Mouse (Mus musculus) lung, postnatal 0 days (tissue): ENCODE results near the gene Tstd3. TPM values are rescaled to one million over a fixed set of nuclear protein-coding genes. Genes with fewer than 3 reads are reported as not detected.
"Not testable (repeated sequence)": the region's sequence is repeated elsewhere in the genome, so short reads cannot be mapped to it uniquely, and the experiment has no call there.

Experiments used
- ATAC-seq: fragments of 200-750 bp; cut with Nextera tagmentation; 2 replicates; pipeline ENCODE4 v1.8.0; 2017; ENCODE audit warnings: moderate library complexity
- DNase-seq: peaks from one replicate; pipeline ENCODE4 v3.0.0-alpha.2; 2016; ENCODE audit warnings: low spot score
- H3K27ac ChIP-seq: fragments of 300-500 bp; sonication (generic); 2 replicates; pipeline ENCODE4 v1.5.1; 2014; ENCODE audit warnings: antibody characterized with exemption, mild to moderate bottlenecking, low read length, mixed read lengths
- H3K27me3 ChIP-seq: fragments of 300-500 bp; sonication (generic); replicated peaks from 2 replicates; pipeline ENCODE4 v1.6.1; 2014; ENCODE audit warnings: low read length, mixed read lengths; ENCODE audit not compliant: insufficient read depth
- H3K36me3 ChIP-seq: fragments of 300-500 bp; sonication (generic); 2 replicates; pipeline ENCODE4 v1.6.1; 2014; ENCODE audit warnings: low read length, mixed read lengths; ENCODE audit not compliant: insufficient read depth
- H3K4me1 ChIP-seq: fragments of 300-500 bp; sonication (generic); 2 replicates; pipeline ENCODE4 v1.6.1; 2014; ENCODE audit warnings: antibody characterized with exemption, low read depth, low read length, mixed read lengths; ENCODE audit not compliant: insufficient read depth
- H3K4me2 ChIP-seq: fragments of 300-500 bp; sonication (generic); replicated peaks from 2 replicates; pipeline ENCODE4 v1.6.1; 2014; ENCODE audit warnings: low read depth, mild to moderate bottlenecking, low read length, moderate library complexity, mixed read lengths
- H3K4me3 ChIP-seq: fragments of 300-500 bp; sonication (generic); 2 replicates; pipeline ENCODE4 v1.5.1; 2014; ENCODE audit warnings: low read depth, low read length
- H3K9ac ChIP-seq: fragments of 300-500 bp; sonication (generic); replicated peaks from 2 replicates; pipeline ENCODE4 v1.6.1; 2014; ENCODE audit warnings: low read depth, mild to moderate bottlenecking
- H3K9me3 ChIP-seq: fragments of 300-500 bp; sonication (generic); 2 replicates; pipeline ENCODE4 v1.6.1; 2016; ENCODE audit warnings: low read length, mixed read lengths
- CTCF ChIP-seq: IDR thresholded peaks from 2 replicates; pipeline ENCODE4 v1.5.1; 2016; ENCODE audit warnings: antibody characterized with exemption, mild to moderate bottlenecking
- EP300 ChIP-seq: IDR thresholded peaks from 2 replicates; pipeline ENCODE4 v1.6.1; 2016; ENCODE audit warnings: antibody characterized with exemption, mild to moderate bottlenecking, control low read depth
- WGBS: fragments of 180-500 bp; shearing (Covaris S2); extraction: QIAGEN DNeasy Blood & Tissue Kit; methylation state at CpG from one replicate; pipeline ENCODE4 v1.1.7; 2014; 5-methylcytosine and 5-hydroxymethylcytosine counted together
- polyA plus RNA-seq: library from polyadenylated mRNA; unstranded; fragments of >200 nt; fragmentation: Nextera tagmentation; extraction: Ambion mirVana; gene quantifications from 2 replicates; pipeline ENCODE4 v1.2.1, GENCODE M21; 2015

Tstd3 gene
- polyA plus RNA-seq, 1 experiment from 2014 or later, result 6.1 TPM

DNA sequence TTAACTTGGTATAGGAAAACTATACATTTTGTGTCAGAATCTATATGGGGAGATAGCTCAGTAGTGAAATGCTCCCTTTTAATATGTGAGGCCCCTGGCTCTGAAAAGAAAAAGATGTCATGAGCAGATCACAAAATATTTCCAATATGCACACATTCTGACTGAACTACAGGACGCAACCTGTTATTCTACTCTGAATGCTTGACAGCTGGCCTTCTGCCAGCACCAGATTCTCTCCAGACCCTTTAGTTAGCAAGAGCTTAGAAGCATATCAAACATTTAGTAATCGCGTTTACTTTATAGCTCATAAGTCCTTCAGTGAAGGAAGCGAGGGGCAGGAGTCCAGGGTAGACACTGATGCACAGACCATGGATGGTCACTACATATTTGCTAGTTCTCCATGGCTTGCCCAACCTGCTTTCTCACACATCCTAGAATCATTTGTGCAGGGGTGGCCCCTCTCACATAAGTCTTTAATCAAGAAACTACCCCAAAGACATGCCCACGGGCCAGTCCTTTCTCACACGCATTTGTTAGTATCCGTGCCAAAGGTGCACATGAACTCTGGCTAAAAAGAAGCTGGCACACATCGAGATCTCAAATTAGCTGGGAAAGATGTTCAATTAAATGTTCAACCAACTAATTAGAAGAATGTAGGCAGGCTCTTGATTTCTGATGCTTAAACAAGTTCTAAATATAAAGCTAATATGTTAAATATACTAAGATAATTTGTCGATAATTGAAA, 5.4 kb downstream of the Tstd3 start:
- Histone ChIP-seq H3K4me2 (no peak overlapping the region), H3K27ac (no peak overlapping the region), H3K4me1 (no peaks in the 10 kb centered on the region), H3K36me3 (no peaks in the 10 kb centered on the region), H3K9ac (no peak overlapping the region), H3K4me3 (no peak overlapping the region), H3K9me3 (no peaks in the 10 kb centered on the region), H3K27me3 (no peaks in the 10 kb centered on the region)
- TF ChIP-seq CTCF (no peak), EP300 (no peak)
- no peak for ATAC-seq
- DNase-seq, result peak; percentile 34
- 58% methylated on average over 9 of the region's 9 CpGs for WGBS

DNA sequence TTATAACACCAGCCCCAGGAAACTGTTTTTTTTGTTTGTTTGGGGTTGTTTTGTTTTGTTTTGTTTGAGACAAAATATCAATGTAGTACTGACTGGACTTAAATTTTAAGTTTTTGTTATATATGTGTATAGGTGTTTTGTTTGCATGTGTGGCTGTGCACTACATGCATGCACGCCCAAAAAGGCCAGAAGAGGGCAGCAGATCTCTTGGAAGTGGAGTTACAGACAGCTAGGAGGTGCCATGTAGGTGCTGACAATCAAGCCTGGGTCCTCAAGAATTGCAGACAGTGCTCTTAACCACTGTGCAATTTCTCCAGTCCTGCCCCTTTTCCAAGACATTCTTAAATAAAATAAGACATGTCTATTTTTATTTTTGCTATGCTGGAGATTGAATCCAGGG, 8.2 kb downstream of the Tstd3 start:
- H3K9me3 ChIP-seq, result no peaks in the 10 kb centered on the region
- WGBS, result 63% methylated on average over 1 of the region's 1 CpGs
- no peak overlapping the region for H3K4me2 ChIP-seq
- H3K4me3 ChIP-seq, result no peak overlapping the region
- no peaks in the 10 kb centered on the region for H3K27me3 ChIP-seq
- ATAC-seq (no peak), DNase-seq (no peak)
- 0 out of 2 replicates have a peak, but pooled peaks have one; percentile 19 for TF ChIP-seq CTCF
- TF ChIP-seq EP300, result no peak
- H3K27ac ChIP-seq, result no peak overlapping the region
- H3K36me3 ChIP-seq, result no peaks in the 10 kb centered on the region
- H3K9ac ChIP-seq, result no peak overlapping the region
- H3K4me1 ChIP-seq, result no peaks in the 10 kb centered on the region

DNA sequence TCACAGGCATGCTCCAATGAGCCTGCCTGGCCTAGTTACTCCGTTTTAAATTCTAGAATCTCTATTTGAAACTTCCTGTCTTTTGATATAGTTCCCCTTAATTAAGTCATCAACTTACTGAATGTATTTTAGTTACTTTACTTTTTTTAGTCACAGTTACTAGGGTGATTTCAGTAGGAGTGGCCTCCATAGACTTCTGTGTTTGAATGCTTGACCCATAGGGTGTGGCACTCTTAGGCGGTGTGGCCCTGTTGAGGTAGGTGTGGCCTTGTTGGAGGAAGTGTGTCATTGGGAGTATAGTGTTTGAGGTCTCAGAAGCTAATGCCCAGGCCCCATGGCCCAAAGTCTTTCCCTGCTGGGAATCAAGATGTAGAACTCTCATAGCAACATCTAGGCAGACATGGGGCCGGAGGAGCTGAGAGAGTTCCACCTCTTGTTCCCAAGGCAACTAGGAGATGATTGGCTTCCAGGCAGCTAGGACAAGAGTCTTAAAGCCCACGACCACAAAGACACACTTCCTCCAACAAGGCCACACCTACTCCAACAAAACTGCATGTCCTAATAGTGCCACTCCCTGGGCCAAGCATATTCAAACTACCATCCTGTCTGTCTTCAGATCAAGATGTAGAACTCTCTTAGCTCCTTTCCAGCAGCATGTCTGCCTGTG, 11.8 kb downstream of the Tstd3 start:
- no peak overlapping the region for H3K4me3 ChIP-seq
- TF ChIP-seq EP300 (no peak), CTCF (no peak)

DNA sequence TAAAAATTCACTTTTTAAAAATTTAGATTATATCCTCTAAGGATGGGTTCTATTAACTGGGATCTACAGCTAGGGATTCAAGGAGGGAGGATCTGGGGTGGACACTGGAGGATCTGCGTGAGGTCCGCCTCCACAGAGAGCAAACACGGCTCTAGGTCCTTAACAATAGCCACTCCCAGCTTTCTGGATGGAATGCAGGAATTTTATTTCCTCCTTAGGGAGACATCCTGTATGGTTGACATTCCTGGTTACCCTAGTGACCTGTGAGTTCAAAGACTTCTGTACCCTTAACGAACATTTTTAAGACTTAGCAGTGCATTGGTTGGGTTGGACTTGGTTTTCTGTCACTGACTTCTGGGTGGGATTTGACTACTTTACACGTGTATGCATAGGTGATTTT, 21.3 kb downstream of the Tstd3 start:
- Histone ChIP-seq H3K36me3 (no peaks in the 10 kb centered on the region), H3K4me1 (no peaks in the 10 kb centered on the region), H3K4me3 (no peak overlapping the region), H3K27ac (no peak overlapping the region), H3K9me3 (no peaks in the 10 kb centered on the region), H3K9ac (no peak overlapping the region), H3K27me3 (no peaks in the 10 kb centered on the region), H3K4me2 (no peak overlapping the region)
- 51% methylated on average over 5 of the region's 5 CpGs for WGBS
- ATAC-seq, result peak; percentile 64; the same call in 1 of the 2 replicates
- peak; percentile 21 for DNase-seq
- TF ChIP-seq CTCF, result no peak
- TF ChIP-seq EP300, result no peak

More for the DNA sequence above, 11.8 kb downstream of the Tstd3 start:
- 53% methylated on average over 4 of the region's 4 CpGs for WGBS
- H3K36me3 ChIP-seq, result no peaks in the 10 kb centered on the region
- H3K9ac ChIP-seq, result no peak overlapping the region
- peak; percentile 33 for DNase-seq
- H3K9me3 ChIP-seq, result no peaks in the 10 kb centered on the region
- ATAC-seq, result peak; percentile 62
- no peaks in the 10 kb centered on the region for H3K27me3 ChIP-seq
- H3K4me2 ChIP-seq, result no peak overlapping the region
- no peaks in the 10 kb centered on the region for H3K4me1 ChIP-seq
- no peak overlapping the region for H3K27ac ChIP-seq

DNA sequence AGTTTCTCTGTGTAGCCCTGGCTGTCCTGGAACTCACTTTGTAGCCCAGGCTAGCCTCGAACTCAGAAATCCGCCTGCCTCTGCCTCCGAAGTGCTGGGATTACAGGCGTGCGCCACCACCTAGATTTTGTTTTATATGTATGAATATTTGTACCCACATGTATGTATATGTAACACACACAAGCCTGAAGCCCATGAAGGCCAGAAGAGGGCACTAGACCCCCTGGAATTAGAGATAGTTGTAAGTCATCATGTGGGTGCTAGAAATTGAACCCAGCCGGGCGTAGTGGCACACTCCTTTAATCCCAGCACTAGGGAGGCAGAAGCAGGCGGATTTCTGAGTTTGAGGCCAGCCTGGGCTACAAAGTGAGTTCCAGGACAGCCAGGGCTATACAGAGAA, 22.9 kb downstream of the Tstd3 start:
- H3K9ac ChIP-seq, H3K4me2 ChIP-seq, DNase-seq, H3K27ac ChIP-seq, H3K4me3 ChIP-seq, H3K36me3 ChIP-seq, H3K4me1 ChIP-seq, ATAC-seq, H3K9me3 ChIP-seq, H3K27me3 ChIP-seq: not testable (repeated sequence)
- WGBS, result 96% methylated on average over 8 of the region's 8 CpGs

DNA sequence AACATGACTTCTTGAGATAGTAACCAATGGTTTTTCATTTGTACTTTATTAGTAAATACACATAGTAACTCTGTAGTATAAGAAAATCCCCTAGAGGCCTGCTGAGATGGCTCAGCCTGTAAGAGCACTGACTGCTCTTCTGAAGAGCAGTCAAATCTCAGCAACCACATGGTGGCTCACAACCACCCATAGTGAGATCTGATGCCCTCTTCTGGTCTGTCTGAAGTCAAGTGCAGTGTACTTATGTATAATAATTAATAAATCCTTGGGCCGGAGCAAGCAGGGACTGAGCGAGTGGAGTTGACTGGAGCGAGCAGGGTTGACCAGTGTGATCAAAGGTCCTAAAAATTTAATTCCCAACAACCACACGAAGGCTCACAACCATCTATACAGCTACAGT, 27.8 kb downstream of the Tstd3 start:
- WGBS, result 67% methylated on average over 4 of the region's 4 CpGs
- Histone ChIP-seq H3K4me3 (no peak overlapping the region), H3K9ac (no peak overlapping the region), H3K27ac (no peak overlapping the region), H3K9me3 (no peaks in the 10 kb centered on the region), H3K4me2 (no peak overlapping the region), H3K36me3 (0 out of 2 replicates have a peak, but pooled peaks cover 3% of the 10 kb centered on the region), H3K27me3 (no peaks in the 10 kb centered on the region), H3K4me1 (no peaks in the 10 kb centered on the region)
- ATAC-seq (peak; percentile 73), DNase-seq (peak; percentile 63)
- TF ChIP-seq CTCF (peak; percentile 62), EP300 (no peak)
